Mouse (Mus musculus): ENCODE results near the gene Cpsf3.

- TF ChIP-seq CTCF (IDR thresholded peaks at IDR 0.05; ENCODE audit: borderline replicate concordance, insufficient read depth, low read length) (no peak), POLR2A (IDR thresholded peaks at IDR 0.05; ENCODE audit: low read depth, low read length) (no peak)
Observed at GRCm38 (mm10) chr12:21322856-21323255, 37.7 kb downstream of the Cpsf3 start.

Measured in embryonic fibroblast, embryonic 13.5 days (primary cell).